Mouse (Mus musculus): ENCODE measurements around the gene Phf11c. TPM values are rescaled to one million over a fixed set of nuclear protein-coding genes. Genes with fewer than 3 reads are reported as not detected.
"Not testable (repeated sequence)": the region's sequence is repeated elsewhere in the genome, so short reads cannot be mapped to it uniquely, and the experiment has no call there.

Gene Phf11c
- polyA plus RNA-seq, 1 experiment from 2014 or later: 1.3 TPM

DNA sequence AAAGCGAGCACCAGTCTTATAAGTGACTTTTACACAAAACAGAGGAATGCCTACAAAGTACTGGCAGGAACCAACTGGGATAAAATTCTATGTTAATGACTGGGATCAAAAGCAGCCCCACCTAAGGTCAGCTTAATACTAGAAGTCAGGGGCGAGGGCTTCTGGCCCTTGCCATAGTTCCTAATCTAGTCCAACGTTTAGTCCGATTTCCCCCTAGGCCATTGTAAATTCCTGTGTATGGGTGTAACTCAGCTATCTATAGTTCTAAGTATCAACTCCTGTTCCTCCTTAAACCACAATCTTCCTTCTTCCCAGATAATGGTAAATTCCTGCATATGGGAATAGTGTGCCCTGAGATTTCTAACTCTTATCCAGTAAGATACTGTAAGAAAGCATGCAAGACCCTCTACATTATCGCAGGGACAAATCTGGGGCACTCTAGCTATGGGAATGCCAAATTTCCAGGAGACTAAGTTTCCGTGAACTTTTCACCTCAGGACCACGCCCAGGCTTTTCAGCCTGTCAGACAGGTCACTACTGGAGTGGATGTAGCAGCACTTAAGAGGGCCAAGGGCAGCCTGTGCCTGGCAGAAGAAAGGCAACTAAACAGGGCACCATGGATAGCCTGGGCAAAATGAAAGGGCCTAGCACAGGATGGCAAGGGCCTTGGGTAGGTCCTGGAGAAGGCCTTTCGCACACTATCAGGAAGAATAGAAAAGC lies 28.6 kb downstream of the Phf11c start:
- no peak overlapping the region for H3K4me2 ChIP-seq (ENCODE audit: low read depth, severe bottlenecking)
- H3K4me1 ChIP-seq (ENCODE audit: control insufficient read depth, insufficient read depth, low read length): no peaks in the 10 kb centered on the region
- 74% methylated on average over 8 of the region's 8 CpGs for WGBS
- no peak for DNase-seq (ENCODE audit: low spot score)
- H3K4me3 ChIP-seq (ENCODE audit: low read depth, low read length): no peak overlapping the region
- ATAC-seq (ENCODE audit: insufficient number of reproducible peaks, low FRiP score, low TSS enrichment, low read depth): no peak
- no peaks in the 10 kb centered on the region for H3K36me3 ChIP-seq (ENCODE audit: control insufficient read depth, insufficient read depth, low read length)
- H3K9ac ChIP-seq (ENCODE audit: low read length): no peak overlapping the region
- no peaks in the 10 kb centered on the region for H3K9me3 ChIP-seq (ENCODE audit: control insufficient read depth, low read length)
- H3K27ac ChIP-seq (replicated peaks; ENCODE audit: low read depth, low read length): no peak overlapping the region
- H3K27me3 ChIP-seq (ENCODE audit: control insufficient read depth, insufficient read depth, low read length): no peaks in the 10 kb centered on the region

DNA sequence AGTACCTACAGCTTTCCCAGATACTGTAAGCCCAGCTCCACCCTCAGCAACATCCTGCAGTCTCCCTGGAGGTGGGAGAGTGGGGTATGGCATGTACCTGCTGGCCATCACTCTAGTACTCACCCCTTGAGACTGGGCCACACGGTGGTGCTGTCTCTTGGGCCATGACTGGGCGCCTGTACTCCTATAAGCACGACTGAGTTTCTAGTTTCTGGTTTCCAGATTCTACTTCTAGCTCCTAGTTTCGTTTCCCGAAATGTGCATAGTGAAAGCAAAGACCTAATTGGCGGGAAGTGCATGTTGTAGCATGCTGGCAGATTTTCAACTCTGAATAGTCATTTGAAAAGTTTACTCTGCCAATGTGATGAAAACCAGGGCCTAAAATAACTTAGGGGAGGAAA lies 29.9 kb downstream of the Phf11c start, which contains the start of gene Phf11d:
Gene Phf11d, minus strand, starts transcription at position 227 of the 401 bp plus-strand sequence.
- no peak for DNase-seq (ENCODE audit: low spot score)
- H3K27ac ChIP-seq (replicated peaks; ENCODE audit: low read depth, low read length): no peak within 1 kb of the TSS

DNA sequence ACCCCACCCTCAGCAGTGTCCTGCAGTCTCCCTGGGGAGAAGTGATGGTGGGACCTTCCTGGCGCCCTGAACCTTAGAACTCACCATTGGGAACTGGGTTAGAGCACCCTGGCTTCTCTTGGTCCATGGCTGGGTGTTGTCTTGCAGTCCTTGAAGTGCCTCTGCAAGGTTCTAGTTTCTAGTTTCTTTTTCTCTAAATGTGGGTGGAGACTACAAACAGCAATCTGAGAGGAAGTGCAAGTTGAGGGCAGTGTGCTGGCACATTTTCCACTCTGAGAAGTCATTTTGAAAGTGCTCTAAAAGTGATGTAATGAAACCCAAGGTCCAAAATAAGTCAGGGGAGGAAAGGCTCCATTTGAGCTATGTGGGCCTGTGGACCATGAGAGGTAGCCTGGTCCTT lies 54.0 kb downstream of the Phf11c start, which contains the start of gene Phf11b:
Gene Phf11b, minus strand, starts transcription at position 163 of the 400 bp plus-strand sequence.
- WGBS: 76% methylated on average over 1 of the region's 1 CpGs
- H3K4me3 ChIP-seq (ENCODE audit: low read depth, low read length); DNase-seq (ENCODE audit: low spot score); H3K27me3 ChIP-seq (ENCODE audit: control insufficient read depth, insufficient read depth, low read length); H3K4me2 ChIP-seq (ENCODE audit: low read depth, severe bottlenecking); H3K9me3 ChIP-seq (ENCODE audit: control insufficient read depth, low read length); H3K4me1 ChIP-seq (ENCODE audit: control insufficient read depth, insufficient read depth, low read length); H3K27ac ChIP-seq (replicated peaks; ENCODE audit: low read depth, low read length); H3K36me3 ChIP-seq (ENCODE audit: control insufficient read depth, insufficient read depth, low read length); ATAC-seq (ENCODE audit: insufficient number of reproducible peaks, low FRiP score, low TSS enrichment, low read depth); H3K9ac ChIP-seq (ENCODE audit: low read length): not testable (repeated sequence)

More for the DNA sequence above, 29.9 kb downstream of the Phf11c start, which contains the start of gene Phf11d:
- Histone ChIP-seq H3K27me3 (ENCODE audit: control insufficient read depth, insufficient read depth, low read length) (no peaks in the 10 kb centered on the region), H3K4me2 (ENCODE audit: low read depth, severe bottlenecking) (no peak within 1 kb of the TSS), H3K4me3 (ENCODE audit: low read depth, low read length) (no peak within 1 kb of the TSS), H3K4me1 (ENCODE audit: control insufficient read depth, insufficient read depth, low read length) (no peaks in the 10 kb centered on the region), H3K9ac (ENCODE audit: low read length) (no peak within 1 kb of the TSS), H3K36me3 (ENCODE audit: control insufficient read depth, insufficient read depth, low read length) (no peaks in the 10 kb centered on the region), H3K9me3 (ENCODE audit: control insufficient read depth, low read length) (no peaks in the 10 kb centered on the region)
- no peak for ATAC-seq (ENCODE audit: insufficient number of reproducible peaks, low FRiP score, low TSS enrichment, low read depth)
- WGBS: 83% methylated on average over 6 of the region's 6 CpGs

DNA sequence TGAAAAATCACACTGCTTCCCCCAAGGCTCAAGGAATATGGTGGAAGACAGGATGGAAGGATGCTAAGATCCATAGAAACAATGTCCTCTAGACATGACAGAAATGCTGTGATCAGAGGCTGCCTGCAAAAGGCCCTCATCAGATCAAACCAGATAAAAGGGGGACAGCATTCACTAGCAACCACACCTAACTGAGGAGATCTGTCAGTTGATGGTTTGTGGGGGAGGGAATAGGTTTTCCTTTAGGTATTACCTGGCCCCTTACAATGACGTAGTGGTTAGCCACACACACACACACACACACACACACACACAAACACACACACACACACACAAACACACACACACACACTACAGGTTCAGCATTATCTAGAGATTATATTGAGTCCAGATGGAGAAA lies 55.6 kb downstream of the Phf11c start:
- WGBS: 93% methylated on average over 1 of the region's 1 CpGs
- no peaks in the 10 kb centered on the region for H3K4me1 ChIP-seq (ENCODE audit: control insufficient read depth, insufficient read depth, low read length)
- no peaks in the 10 kb centered on the region for H3K36me3 ChIP-seq (ENCODE audit: control insufficient read depth, insufficient read depth, low read length)
- H3K27me3 ChIP-seq (ENCODE audit: control insufficient read depth, insufficient read depth, low read length): no peaks in the 10 kb centered on the region
- no peaks in the 10 kb centered on the region for H3K9me3 ChIP-seq (ENCODE audit: control insufficient read depth, low read length)
- DNase-seq (ENCODE audit: low spot score) (no peak), ATAC-seq (ENCODE audit: insufficient number of reproducible peaks, low FRiP score, low TSS enrichment, low read depth) (no peak)
- H3K9ac ChIP-seq (ENCODE audit: low read length): no peak overlapping the region
- no peak overlapping the region for H3K27ac ChIP-seq (replicated peaks; ENCODE audit: low read depth, low read length)
- no peak overlapping the region for H3K4me3 ChIP-seq (ENCODE audit: low read depth, low read length)
- no peak overlapping the region for H3K4me2 ChIP-seq (ENCODE audit: low read depth, severe bottlenecking)

DNA sequence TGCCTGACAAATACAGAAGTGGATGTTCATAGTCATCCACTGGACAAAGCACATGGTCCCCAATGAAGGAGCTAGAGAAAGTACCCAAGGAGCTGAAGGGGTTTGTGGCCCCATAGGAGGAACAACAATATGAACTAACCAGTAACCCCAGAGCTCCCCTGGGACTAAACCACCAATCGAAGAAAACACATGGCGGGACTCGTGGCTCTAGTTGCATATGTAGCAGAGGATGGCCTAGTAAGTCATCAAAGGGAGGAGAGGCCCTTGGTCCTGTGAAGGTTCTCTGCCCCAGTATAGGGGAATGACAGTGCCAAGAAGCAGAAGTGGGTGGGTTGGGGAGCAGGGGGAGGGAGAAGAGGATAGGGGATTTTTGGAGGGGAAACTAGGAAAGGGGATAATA lies 59.1 kb downstream of the Phf11c start:
- H3K36me3 ChIP-seq (ENCODE audit: control insufficient read depth, insufficient read depth, low read length); H3K4me2 ChIP-seq (ENCODE audit: low read depth, severe bottlenecking); H3K27me3 ChIP-seq (ENCODE audit: control insufficient read depth, insufficient read depth, low read length); H3K27ac ChIP-seq (replicated peaks; ENCODE audit: low read depth, low read length); DNase-seq (ENCODE audit: low spot score); H3K9ac ChIP-seq (ENCODE audit: low read length); ATAC-seq (ENCODE audit: insufficient number of reproducible peaks, low FRiP score, low TSS enrichment, low read depth); H3K4me1 ChIP-seq (ENCODE audit: control insufficient read depth, insufficient read depth, low read length); H3K9me3 ChIP-seq (ENCODE audit: control insufficient read depth, low read length); H3K4me3 ChIP-seq (ENCODE audit: low read depth, low read length): not testable (repeated sequence)
- 85% methylated on average over 3 of the region's 3 CpGs for WGBS

Other genes starting within 250 kb of the Phf11c start
- not detected in 2 replicates for gene Gm5142, start 216.6 kb downstream of the Phf11c start, polyA plus RNA-seq (2014; fragmentation: Nextera tagmentation; extraction: Ambion mirVana)
- 117 and 127 TPM in 2 replicates for gene Rcbtb1, start 194.2 kb downstream of the Phf11c start, polyA plus RNA-seq (2014; fragmentation: Nextera tagmentation; extraction: Ambion mirVana)
- gene Gm6904, start 135.2 kb downstream of the Phf11c start, polyA plus RNA-seq (2014; fragmentation: Nextera tagmentation; extraction: Ambion mirVana): not detected in 2 replicates
- not detected in 2 replicates for gene Phf11a, start 97.9 kb downstream of the Phf11c start, polyA plus RNA-seq (2014; fragmentation: Nextera tagmentation; extraction: Ambion mirVana)
- not detected in 2 replicates for gene Phf11b, start 54.0 kb downstream of the Phf11c start, polyA plus RNA-seq (2014; fragmentation: Nextera tagmentation; extraction: Ambion mirVana)
- 0.17 and 0.39 TPM in 2 replicates for gene Phf11d, start 29.9 kb downstream of the Phf11c start, polyA plus RNA-seq (2014; fragmentation: Nextera tagmentation; extraction: Ambion mirVana)
- gene Setdb2, start 45.5 kb upstream of the Phf11c start, polyA plus RNA-seq (2014; fragmentation: Nextera tagmentation; extraction: Ambion mirVana): 13.5 and 14.1 TPM in 2 replicates
- 52.5 and 53.0 TPM in 2 replicates for gene Cab39l, start 45.6 kb upstream of the Phf11c start, polyA plus RNA-seq (2014; fragmentation: Nextera tagmentation; extraction: Ambion mirVana)
- gene Cdadc1, start 202.6 kb upstream of the Phf11c start, polyA plus RNA-seq (2014; fragmentation: Nextera tagmentation; extraction: Ambion mirVana): 24.6 and 32.5 TPM in 2 replicates
- 36.8 and 38.7 TPM in 2 replicates for gene Shisa2, start 229.9 kb upstream of the Phf11c start, polyA plus RNA-seq (2014; fragmentation: Nextera tagmentation; extraction: Ambion mirVana)